Mouse (Mus musculus): ENCODE measurements at regions not wholly inside any gene's neighbourhood (a gene's known extent, or its start where the extent isn't known, plus 50 kb on each side); places are given as distances from the start of the nearest gene placed in this dataset.

DNA sequence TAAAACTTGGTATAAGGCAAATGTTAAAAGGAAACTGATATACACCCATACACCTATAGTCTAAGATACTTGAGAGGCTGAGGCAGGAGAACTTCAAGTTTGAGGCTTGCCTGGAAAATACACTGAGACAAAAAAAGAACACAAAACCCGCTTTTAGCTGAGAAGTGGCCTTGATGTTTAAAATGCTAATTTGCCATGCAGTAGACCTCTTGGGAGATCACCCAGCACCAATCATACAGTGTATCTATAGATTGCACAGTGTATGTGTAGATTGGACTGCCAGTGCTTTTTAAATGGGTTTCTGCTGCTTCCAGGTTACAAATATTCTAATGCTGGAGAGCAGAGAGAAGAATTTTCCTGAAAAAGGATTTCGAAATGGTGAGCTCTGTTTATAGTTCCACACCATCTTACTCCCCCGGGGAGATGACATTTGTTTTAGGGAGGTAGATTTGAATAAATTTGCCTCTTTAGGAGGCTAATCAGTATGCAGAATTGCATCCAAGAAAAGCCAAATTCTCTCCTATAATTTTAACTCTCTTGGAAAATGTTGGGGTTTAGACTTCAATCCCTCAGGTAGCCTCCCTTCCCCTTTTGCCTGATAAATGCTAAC, 194.0 kb downstream of the Otol1 start:
- no peak for DNase-seq (ENCODE audit: extremely low spot score in 1 of 2, low spot score in 1 of 2)

DNA sequence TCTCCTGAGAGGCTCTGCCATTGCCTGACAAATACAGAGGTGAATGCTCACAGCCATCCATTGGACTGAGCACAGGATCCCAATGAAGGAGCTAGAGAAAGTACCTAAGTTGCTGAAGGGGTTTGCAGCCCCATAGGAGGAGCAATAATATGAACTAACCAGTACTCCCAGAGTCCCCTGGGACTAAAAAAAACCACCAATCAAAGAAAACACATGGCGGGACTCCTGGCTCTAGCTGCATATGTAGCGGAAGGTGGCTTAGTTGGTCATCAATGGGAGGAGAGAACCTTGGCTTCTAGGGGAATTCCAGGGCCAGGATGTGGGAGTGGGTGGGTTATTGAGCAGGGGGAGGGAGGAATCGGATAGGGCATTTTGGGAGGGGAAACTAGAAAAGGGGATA, 207.8 kb downstream of the Otol1 start:
- no peak for DNase-seq (ENCODE audit: extremely low spot score in 1 of 2, low spot score in 1 of 2)

DNA sequence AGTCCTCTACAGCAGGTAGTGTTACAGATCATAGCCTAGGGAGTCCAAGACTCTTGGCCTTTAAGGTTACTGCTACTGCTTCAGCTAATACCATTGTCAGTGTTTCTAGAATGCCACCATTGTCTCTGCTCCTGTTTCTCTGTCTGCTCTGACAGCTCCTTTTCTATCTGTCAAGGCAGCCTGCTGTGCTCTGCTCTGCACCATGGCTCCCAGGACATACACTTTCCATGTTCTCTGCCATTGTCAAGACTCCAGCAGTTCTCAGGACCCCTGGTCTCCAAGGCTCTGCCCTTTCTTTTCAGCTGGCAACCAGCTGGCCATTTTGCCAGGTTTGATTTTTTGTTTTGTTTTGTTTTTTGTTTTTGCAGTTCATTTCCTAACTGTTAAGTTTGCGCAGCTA, 208.7 kb downstream of the Otol1 start:
- no peak for DNase-seq (ENCODE audit: extremely low spot score in 1 of 2, low spot score in 1 of 2)

DNA sequence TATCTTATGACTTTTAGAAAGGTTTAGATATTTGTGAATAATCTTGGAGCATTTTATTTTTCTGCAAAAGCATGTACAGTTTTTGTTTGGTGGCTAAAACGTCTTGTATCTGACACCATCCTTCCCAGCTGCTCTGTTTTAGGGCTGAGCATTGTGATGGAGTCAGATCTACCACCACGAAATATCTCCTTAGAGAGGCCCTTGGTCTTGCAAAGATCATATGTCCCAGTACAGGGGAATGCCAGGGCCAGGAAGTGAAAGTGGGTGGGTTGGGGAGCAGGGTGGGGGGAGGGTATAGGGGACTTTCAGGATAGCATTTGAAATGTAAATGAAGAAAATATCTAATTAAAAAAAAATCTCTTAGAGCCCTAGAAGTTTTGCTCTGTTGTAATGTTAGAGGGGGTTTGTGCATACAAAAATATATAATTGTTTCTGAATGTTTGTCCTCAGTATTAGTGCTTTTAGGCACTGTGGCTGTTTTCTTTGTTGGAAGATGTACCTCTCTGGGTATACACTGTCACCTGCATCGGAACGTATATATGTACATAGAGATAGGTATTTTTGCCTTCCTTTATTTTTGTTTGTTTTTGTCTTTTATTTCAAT, 211.4 kb downstream of the Otol1 start:
- DNase-seq (ENCODE audit: extremely low spot score in 1 of 2, low spot score in 1 of 2), result no peak

DNA sequence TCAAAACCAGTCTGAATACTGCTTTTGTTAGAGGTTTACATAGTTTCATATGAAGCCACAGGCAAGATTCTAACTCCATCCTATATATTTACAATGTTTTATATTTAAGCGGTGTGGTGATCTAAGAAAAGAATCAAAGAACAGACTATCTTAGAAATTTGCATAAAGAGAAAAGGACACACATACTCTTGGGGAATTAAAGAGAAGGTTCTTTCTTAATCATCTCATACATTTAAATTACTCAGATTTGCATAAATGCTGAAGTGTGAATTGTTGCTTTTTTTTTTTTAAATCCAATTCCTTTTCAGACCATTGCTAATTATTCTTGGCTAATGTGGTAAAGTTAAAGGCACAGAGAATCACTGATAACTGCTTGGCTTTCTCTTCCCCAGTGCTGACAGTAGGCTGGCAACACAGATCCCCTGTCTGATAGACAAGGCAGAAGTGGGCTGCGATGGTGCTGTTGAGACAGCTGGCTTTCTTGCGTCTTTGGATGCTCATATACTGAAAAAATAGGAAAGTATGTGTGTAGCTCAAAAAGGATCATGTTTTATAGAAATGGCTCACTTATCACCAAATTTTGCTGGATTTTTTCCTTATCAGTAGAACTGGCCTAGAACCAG, 216.1 kb downstream of the Otol1 start:
- peak in 1 of 2 experiments; percentile 4 for DNase-seq (ENCODE audit: extremely low spot score in 1 of 2, low spot score in 1 of 2)

DNA sequence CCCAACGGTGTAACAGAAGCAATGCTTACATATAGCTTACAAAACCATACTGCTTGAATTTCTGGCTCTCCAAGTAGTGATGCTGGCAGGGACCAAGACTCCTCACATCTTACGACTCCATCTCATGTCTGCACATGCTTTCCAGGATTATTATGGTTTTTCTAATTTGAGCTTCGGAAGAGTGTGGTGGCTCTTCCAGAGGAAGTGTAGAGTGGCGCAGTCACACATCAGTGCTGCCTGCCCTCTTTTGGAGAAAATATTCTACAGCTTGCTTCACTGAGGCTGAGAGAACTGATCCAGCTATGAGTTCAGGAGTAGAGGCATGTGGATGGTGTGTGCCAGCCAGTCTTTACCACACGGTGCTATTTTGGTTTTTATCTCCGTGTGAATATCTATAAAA, 217.4 kb downstream of the Otol1 start:
- no peak for DNase-seq (ENCODE audit: extremely low spot score in 1 of 2, low spot score in 1 of 2)

DNA sequence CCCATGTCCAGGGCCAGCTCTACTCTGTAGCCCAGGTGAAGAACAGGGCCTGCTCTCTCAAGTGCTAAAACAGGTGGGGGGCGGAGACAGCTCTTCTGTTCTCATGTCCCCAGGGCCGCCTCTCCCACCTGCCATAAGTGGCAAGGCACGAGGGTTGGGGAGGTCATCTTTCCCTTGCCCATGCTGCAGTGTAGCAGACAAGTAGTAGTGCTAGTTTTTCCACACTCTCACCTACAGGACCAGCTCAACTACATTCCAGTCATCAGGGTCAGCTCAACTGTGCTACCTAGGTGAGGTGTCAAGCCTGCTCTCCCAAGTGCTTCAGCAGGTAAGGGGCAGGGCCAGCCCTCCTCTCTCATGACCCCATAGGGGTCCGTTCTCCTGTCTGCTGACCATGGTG, 219.8 kb downstream of the Otol1 start:
- DNase-seq (ENCODE audit: extremely low spot score in 1 of 2, low spot score in 1 of 2), result no peak

DNA sequence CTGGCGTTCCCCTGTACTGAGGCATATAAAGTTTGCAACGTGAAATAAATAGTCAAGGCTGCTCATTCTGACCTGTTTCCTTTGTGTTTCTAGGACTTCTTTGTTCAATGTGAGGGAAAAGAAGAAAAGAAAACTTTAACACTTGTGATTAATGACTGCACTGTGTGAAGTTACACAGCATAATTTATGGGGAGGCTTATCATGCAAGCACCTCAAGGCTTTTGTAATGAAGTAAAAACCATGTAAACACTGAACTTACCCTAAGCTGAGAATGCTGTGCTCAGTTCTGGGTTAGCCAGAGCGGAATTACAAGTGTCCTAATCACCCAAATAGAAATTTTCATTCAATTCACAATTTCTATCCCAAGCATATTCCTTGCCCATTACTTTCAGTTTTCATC, 241.2 kb downstream of the Otol1 start:
- DNase-seq (ENCODE audit: extremely low spot score in 1 of 2, low spot score in 1 of 2), result no peak

DNA sequence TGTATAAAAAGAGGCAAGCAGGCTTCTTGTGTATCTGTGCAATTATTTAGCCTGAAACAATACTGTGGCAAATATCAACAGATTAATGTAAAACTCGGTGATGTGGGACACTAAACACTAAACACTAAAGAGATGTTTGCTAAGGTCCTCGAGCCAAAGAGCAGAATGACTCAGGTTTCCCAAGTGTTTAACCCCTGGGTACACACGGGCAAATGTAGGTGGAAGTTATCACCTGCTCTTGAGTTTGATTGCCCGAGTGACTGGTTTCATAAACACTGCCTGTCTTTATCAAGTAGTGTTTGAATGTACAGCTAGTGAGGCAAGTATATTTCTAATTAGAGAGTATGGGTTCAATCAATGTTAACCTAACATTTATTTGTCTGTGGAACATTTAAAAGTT, 242.5 kb downstream of the Otol1 start:
- no peak for DNase-seq (ENCODE audit: extremely low spot score in 1 of 2, low spot score in 1 of 2)

DNA sequence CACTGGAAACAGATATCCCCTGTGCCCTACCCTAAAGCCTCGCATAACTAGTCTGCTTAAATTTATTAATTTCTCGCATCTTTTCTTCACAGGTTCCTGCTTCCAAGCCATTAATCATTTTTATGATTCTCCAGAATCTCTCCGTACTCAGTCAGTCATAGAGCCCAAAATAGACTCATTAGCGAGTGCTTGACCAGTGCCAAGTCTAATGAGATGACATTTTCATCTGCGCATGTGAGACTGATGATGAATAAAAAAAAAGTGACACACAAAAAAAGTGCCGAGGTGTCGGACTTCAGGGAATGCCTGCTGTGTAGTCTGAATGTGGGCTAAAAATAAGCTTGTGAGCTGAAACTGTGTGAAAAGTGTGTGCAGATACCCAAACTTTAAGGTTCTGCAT, 243.3 kb downstream of the Otol1 start:
- DNase-seq (ENCODE audit: extremely low spot score in 1 of 2, low spot score in 1 of 2), result no peak

DNA sequence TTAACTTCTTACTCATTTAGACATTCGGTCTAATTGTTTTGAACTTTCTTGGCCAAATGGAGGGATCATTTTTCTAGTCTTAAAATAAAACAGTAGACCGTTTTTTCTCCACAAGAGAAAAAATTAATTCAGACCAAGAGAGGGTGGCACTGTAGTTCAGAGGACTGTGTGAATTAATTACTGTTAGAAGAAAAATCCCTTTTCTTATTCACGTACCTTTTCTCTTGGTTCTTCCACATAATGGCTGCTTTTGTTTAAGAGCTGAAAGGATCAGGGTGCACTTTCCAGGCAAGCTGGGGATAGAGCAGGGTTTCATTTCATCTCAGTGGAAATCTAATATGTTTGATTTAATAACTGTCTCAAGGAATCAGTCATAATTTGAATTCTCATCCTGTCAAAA, 255.9 kb downstream of the Otol1 start:
- no peak for DNase-seq (ENCODE audit: extremely low spot score in 1 of 2, low spot score in 1 of 2)

DNA sequence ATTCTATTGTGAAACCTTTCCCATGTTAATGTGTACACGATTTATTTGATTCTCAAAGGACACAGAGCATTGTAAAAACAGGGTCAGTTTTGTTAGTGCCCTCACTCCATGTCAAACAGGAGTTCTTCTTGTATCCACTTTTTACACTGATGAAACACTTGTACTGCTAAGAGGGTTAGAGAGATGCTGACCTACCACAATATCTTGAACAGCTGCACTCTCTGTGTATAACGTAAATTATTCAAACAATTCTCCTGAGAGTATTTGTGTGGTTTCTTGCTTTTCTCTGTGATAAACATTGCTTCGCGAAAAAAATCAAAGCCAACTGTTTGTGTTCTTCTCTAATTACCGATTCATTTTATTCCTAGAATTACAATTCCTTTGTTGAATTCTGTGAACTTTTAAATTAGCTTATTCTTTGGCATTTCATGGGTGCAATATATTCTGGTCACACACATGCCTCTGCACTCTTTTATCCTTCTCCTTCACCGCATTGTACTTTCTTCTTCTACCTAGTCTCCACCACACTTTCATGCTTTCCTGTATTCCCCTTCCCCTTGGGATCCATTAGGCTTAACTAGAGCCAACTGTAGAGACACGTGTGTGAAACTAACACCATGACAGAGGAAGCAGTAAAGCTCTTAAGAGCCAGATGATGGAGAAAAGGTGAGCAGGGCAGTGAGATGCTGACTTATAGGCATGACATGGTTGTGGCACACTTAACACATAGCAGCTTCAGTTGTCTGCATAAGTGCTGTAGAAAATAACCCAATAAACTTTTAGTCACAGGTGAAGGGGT, 281.4 kb downstream of the Otol1 start:
- no peak for DNase-seq (ENCODE audit: extremely low spot score in 1 of 2, low spot score in 1 of 2)

DNA sequence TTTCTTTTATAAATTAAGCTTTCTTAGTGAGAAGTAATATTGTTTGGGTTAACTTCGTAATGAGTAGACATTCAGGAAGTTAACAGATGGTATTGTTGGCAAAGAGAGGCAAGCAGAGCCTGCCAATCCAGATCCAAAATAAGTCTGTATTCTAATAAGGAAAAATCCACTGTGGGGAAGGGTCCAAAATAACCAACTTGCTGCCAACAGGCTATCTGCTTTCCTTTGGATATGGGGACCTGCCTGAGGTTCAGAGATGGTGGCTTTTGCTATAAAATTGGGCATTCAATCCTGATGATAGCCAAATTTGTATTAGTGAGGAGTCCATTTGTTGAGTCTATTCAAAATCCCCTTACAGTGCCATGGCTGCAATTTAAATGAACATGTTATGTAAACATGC, 300.1 kb downstream of the Otol1 start:
- DNase-seq (ENCODE audit: extremely low spot score in 1 of 2, low spot score in 1 of 2), result peak in 1 of 2 experiments; percentile 28

DNA sequence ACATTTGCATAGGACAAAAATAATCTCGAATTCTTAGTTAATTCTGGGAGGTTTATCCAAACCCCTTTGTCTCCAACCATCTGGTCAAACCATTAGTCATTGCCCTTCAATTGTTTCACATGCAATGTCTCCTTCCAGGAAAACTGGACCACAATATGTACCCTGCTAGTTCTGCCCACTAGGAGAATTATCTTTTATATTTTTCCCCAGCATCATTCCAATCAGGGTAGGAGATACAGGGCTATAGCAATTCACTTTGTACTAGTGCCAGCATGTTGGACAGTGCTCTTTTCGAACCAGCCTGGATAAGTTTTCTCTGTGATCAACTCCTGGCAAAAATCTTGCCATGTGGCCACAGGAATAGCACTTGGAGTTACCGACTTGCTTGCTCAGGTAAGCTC, 300.6 kb downstream of the Otol1 start:
- DNase-seq (ENCODE audit: extremely low spot score in 1 of 2, low spot score in 1 of 2), result no peak

DNA sequence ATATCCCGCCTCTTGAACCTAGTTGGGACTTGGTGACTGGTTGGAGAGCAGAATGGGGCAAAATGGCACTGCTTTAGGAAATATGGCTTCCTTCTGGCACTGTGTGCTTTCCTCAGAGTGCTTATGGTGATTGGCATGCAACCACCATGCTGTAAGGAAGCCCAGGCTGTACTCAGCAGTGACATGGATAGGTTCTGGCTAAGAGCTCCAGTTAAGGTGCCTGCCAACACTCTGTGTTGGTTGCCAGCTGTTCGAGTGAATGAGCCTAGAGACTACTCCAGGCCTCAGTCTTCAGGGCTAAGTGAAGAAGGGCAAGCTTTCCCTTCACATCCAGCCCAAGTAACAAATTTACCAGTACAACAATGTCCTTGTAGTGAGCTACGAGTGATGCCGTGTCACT, 301.9 kb downstream of the Otol1 start:
- DNase-seq (ENCODE audit: extremely low spot score in 1 of 2, low spot score in 1 of 2), result no peak

DNA sequence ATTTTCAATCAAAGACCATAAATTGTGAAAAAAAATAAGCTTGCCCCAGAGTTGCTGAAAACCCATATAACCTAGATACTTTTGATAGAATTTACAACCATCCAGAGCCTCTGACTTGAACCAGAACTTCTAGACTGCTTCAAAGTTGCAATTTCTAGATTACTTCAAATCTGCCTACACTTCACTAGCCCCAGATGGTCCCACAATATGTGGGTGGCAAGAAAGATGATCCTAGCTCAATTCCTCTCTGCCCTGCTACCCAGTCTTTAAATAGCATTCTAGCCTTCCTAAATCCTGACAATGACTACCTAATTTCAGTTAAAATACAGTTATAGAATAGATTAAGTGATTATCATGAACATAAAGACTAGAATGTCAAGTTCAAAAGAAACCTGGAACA, 303.6 kb downstream of the Otol1 start:
- no peak for DNase-seq (ENCODE audit: extremely low spot score in 1 of 2, low spot score in 1 of 2)

DNA sequence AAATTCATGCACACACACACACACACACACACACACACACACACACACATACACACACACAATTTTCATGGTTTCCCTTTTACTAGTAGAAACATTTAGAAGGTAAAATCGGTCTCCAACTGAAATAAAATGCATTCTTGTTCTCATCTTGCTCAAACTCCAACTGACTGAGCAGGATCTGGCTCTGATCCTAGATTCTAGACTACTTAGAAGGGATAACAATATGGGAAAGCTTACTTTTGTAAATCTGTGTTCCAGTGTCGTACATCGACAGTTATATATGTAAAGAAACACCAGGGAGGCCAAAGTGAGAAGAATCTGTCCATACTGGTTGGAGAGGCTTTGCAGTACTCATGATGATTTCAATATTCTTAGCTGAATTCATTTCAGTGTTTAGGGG, 304.6 kb downstream of the Otol1 start:
- no peak for DNase-seq (ENCODE audit: extremely low spot score in 1 of 2, low spot score in 1 of 2)

DNA sequence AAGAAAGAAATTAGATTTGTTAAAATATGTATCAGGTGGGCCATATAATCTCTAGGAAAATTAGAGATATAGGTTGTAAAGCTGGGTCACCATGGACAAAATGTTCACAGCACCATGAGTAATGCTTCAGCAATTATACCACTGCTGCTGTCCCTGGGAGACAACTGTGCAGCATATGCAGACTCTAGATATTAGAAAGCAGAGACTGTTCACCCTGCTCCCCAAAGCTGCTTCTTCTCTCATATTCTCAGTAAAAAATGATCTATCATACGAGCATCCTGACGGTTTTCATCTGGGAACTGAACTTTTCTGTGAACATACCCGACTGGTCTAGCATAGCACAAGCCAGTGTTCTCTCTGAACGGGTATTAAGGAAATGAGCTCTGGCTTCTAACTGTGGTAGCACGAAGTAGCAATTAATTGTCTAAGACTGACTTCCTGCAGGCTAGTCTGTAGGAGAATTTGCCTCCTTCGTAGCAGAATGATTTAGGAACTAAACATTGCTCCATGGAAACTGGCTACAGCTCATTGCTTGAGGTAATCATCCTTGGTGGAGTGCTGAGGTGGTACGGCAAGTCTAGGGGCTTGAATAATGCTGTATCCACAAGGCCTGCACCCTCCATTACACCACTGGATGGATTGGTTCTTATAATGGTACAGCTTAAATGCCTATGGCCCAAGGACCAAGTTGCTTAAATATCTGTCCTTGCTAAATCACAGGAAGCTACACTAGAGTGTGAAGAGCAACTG, 305.9 kb downstream of the Otol1 start:
- DNase-seq (ENCODE audit: extremely low spot score in 1 of 2, low spot score in 1 of 2), result no peak

DNA sequence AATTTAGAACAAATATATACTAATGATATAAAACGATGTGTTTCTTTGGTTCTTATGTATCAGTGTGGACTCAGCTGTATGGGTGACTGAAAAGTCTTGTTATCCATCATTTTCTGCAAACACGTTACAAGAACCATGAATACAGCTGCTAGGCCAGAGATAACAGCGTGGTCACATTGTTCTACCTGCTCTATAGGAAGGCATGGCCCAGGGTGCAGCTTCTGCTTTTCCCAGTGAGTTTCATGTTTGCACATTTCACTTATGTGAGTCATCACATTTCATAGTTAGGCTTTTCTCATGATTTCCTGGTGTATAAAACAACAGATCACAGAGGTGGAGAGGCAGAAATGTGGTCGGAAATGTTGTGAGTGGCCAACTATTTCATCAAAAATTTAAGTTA, 306.8 kb downstream of the Otol1 start:
- DNase-seq (ENCODE audit: extremely low spot score in 1 of 2, low spot score in 1 of 2), result no peak

DNA sequence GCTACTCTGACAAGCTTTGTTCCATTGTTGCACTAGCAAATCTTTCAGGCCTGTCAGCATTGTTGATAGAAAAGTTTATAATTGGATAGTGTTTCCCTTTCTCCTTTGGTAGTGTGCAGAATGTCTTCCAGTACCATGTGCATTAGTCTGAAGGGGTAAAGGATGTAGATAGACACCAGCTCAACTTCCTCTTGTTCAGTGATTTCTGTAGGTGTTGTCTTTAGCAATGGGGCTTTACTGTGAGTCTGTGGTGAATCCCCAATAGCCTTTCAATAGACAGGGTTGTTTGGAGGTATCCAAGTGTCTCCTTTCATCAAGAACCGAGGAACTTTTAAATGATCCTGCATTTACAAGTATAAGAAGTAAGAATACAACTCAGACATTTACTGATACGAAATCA, 311.0 kb downstream of the Otol1 start:
- DNase-seq (ENCODE audit: extremely low spot score in 1 of 2, low spot score in 1 of 2), result no peak

DNA sequence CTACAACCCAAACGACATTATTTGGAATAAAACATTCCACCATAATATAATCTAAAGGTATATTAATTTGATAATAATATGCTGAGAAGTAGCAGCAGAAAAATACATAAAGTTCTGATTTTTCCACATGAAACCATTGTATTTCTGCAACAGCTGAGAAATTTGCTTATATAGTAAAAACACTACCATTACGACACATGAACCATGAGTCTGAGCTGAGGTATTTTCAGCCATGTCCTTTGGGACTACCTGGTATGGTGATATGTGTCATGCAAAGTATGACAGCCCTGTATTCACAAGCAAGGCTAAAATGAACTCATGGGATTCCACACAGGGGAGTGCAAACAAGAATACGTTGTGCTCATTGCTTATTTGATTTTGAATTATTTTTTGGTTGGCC, 311.7 kb downstream of the Otol1 start:
- DNase-seq (ENCODE audit: extremely low spot score in 1 of 2, low spot score in 1 of 2), result no peak
